Mouse (Mus musculus) left cerebral cortex, adult 9 months (tissue): ENCODE results near the gene Peg10.
A peak's percentile ranks its signal among the peaks of the same experiment; 100 is the strongest.

Experiments
- DNase-seq, 2 experiments: peaks; one replicate each; pipeline ENCODE4 v3.0.0; 2022; ENCODE audit warnings: low spot score in 2 of 2

Peg10 gene

GRCm38 (mm10) chr6:4746696-4747439 is at the start of gene Peg10, which contains the start of gene Sgce:
TSS of gene Peg10 (plus strand) at chr6:4747306.
TSS of gene Sgce (minus strand) at chr6:4747207.
- DNase-seq, result peak; percentile 23 to 54

DNA sequence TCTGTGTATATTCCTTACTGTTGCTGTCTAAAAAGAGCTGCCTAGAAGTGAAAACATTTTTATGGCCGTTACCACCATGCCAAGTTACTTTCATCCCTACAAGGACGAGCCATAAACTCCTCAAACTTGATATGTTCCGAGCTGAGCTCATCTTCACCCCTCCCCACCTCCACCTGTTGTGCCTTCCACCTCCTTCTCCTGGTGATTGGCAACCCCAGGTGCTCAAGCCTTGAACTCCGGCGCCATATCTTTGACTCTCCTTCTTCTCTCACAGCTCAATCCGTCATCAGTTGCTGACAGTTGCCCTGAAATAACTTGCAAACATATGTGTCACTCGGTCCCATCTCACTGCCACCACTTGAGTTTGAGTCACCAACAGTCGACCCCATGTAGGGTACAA is 45.5 kb upstream of the Peg10 start:
- no peak for DNase-seq

DNA sequence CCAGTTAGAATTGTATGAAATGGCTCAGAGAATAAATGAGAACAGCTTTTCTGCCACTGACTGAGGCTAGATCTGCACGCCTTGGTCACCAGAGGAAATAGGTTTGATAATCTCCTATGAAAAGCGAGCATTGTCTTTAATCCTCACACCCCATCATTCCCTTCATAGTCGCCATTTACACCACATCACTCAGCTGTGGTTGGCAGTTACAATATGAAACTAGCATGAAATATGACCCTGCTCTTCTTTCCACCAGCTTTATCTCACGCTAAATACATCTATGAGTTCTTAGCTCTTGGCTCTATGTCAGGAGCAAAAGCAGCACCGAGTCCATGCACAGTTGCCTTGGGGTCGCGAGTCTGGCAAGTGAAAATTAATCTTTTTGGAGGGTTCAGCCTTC is 43.2 kb upstream of the Peg10 start:
- no peak for DNase-seq

DNA sequence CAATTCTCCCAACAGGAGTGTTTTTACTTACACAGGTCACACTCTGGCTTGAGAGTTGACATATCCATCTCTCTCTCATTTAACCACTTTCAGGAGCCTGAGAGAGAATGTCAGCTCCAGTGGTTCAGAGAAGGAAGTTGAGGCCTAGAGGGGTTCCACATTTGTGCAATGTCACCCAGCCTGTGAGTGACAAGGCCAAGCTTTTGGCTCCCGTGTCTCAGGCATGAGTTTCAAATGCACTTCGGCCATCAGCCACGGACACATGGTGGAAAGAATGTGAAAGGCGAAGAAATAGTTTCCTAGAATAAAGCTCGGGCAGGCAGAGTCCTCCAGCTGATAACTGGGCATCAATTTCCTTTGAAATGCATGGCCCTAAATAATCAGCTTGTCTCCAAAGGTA is 40.7 kb upstream of the Peg10 start:
- no peak for DNase-seq

DNA sequence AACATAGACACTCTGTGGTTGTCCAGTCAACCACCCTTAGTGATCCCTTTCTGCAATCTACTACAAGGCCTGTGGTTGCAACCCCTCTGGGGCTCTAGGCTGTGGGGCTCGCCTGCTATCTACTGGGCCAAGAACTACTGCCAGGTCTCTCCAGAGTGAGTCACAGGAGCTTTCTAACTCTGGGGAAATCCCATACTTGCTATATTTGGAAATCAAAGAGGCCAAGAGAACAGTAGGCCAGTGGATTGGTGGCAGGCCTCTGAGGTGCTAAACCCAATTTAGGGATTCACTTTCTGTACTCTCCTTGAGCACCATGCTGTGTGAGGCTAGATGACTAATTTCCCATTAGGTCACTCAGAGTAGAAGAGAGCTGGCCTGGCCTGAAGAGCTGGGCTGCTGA is 38.1 kb upstream of the Peg10 start:
- DNase-seq, result no peak

DNA sequence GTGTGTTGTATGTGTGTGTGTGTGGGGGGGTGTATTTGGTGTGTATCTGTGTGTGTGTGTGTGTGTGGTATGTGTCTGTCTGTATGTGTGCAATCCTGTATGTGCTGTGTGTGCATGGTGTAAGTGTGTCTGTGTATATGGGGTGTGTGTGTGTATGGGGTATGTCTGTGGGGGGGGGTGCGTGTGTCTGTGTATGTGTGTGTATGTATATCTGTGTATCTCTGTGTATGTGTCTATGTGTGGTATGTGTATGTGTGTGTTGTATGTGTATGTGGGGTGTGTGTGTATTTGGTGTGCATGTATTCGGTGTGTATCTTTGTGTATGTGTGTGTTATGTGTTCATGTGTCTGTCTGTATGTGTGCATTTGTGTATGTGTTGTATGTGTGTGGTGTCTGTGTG is 30.9 kb upstream of the Peg10 start:
- DNase-seq, result no peak

GRCm38 (mm10) chr6:4717344-4717743 is 29.8 kb upstream of the Peg10 start:
- DNase-seq, result no peak

GRCm38 (mm10) chr6:4722142-4722541 is 25.0 kb upstream of the Peg10 start:
- DNase-seq, result no peak

DNA sequence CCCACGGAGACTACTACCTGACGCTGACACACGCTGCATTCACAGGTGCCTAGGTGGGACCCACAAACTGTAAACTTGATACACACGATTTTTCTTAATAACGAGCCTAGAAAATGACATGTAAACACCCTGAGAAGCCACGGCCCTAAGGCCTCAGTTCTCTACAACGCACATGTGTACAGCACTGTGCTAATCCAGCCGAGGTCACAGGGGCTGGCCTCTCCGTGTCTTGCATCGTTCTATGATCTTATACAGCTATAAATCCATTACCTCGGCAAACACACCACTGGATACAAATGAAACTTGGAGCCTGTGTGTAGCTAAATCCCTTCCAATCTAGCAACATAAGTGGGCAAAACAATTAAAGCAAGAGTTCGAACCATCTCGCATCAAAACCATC is 24.4 kb upstream of the Peg10 start:
- no peak for DNase-seq

- no peak for DNase-seq
These were observed 22.9 kb upstream of the Peg10 start for GRCm38 (mm10) chr6:4723998-4724757.

DNA sequence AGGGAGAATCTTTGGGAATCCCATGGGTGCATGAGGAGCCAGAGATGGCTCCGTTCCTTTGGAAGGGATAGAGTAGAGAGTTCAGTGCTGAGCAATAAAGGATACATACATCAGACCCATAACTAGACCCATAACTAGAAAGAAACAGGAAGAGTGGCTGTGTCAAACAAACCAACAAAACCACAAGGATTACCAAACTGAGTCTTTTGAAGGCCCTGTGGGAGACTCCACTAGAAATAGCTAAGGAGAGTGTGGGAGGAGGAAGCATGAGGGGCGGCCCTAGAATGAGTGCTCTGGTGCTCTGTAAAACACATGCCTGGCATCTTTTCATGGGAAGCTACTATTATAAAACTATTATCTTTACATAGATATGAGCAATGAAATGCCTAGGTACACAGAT is 18.8 kb upstream of the Peg10 start:
- DNase-seq, result no peak

GRCm38 (mm10) chr6:4731675-4732074 is 15.4 kb upstream of the Peg10 start:
- DNase-seq, result no peak

DNA sequence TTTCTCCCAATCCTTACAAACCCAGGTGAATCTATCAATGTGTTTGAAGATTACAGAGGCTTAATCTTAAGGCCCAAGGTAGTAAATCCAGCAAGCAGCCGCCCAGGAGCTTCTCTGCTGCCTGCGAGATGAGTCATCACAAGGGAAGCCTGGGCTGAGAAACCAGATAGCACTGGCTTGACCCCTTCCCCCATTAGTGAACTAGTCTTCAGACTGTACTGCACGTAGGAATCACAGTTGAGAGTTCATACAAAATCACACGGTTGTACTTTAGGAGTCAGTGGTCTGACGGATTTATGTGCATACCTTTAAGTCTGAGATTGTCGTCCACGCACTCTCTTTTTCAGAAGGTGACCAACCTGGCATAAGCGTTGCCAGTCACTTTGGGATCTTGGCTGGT is 13.9 kb upstream of the Peg10 start:
- no peak for DNase-seq

DNA sequence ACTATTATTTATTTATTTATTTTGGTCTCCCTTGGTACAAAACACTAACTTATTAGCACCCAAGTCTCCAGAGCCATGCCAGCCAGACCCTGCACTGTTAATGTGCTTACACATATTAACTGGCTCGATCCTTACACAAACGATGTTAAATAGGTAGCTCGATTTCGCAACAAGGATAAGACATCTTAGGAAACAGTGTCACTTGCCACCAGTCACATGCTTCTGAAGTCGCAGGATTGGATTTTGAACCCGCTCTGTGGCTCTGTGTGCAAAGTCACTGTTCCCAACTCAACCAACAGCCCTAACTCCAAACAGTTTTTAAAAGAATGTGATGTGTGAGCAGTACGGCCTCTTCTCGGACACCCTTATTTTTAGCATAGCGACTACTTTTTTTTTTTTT is 10.7 kb upstream of the Peg10 start:
- no peak for DNase-seq

DNA sequence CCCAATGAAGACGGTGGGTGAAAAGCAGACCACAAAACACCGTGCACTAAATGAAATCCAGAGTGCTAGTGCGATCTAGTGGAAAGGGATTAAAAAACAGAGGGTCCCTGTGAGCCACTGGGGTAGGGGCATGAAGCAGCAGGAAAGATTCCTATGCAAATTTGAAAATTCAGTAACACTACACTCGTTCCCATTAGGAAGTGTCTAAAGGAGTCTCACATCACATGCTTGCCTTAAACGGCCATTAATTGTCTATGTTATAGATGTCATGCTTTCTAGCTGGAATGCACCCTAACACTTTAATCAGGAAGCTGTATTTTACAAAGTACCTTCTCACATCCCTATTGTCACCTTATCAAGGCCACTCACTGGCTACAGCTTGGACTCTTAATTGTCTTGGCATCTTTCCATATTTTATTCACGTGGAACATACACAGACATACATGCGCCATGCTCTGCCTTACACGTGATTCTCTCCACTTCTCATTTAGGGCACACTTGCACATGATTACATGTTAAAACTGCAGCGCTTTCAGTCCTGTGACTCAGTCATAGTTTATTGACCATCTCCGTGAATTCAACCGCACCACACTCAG is 9.0 kb upstream of the Peg10 start:
- DNase-seq, result no peak

GRCm38 (mm10) chr6:4738717-4739116 is 8.4 kb upstream of the Peg10 start:
- DNase-seq, result no peak

DNA sequence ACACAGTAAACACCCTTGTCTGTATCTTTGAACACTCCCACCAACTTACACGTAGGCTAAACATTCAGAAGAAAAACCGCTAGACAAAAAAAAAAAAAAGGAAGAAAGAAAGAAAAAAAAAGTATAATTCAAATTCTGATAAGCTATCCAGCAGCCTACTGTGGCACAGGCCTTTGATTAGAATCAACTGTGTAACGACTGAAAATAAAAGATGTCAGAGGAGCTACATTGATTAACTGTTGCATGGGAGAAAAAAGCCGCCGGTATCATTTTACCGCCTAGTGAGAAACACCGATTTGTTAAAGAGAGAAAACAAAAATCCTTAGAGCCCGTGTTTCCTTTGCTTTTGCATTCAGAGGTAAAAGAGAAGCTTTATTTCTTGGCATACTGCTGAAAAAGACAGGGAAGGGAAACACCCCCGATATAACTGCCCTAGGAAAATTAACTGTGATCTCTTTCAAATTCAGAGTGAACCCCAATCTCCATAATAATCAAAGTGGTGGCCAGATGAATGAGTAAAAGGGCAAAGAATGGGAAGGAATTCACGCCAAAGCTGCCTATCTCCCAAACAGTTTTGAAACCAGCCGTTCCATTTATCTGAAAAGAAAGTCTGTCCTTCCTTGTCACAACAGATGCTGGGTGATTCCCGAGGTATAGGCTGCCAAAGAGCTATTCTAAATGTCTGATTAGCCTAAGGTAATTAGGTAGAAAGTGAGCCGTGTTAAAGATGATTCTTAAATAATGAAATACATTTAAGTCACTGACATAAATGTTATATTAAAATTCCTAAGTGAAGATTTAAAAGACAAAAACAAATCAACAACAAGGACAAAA is 7.4 kb upstream of the Peg10 start:
- no peak for DNase-seq

- DNase-seq, result peak in 1 of 2 experiments; percentile 32
These were observed 6.6 kb upstream of the Peg10 start for GRCm38 (mm10) chr6:4740511-4740910.

GRCm38 (mm10) chr6:4746036-4746695 is 940 bp upstream of the Peg10 start:
- no peak for DNase-seq

GRCm38 (mm10) chr6:4747677-4748505 is 785 bp downstream of the Peg10 start:
- peak; percentile 27 to 51 for DNase-seq
